Mouse (Mus musculus) ES-Bruce4 (cell line): ENCODE results near the gene Tctn3.

Source experiments
- CTCF ChIP-seq: IDR thresholded peaks from one replicate; pipeline ENCODE4 v1.8.1; 2011; ENCODE audit warnings: low read depth, low read length
- EP300 ChIP-seq: IDR thresholded peaks from 2 replicates; pipeline ENCODE4 v1.6.1; 2011; ENCODE audit warnings: low read depth, low read length; ENCODE audit not compliant: insufficient read depth
- POLR2A ChIP-seq: IDR thresholded peaks from one replicate; pipeline ENCODE4 v1.8.1; 2011; ENCODE audit warnings: low read length; ENCODE audit not compliant: insufficient read depth

- TF ChIP-seq CTCF (no peak), POLR2A (no peak), EP300 (no peak)
Observed at GRCm38 (mm10) chr19:40658281-40658680, 46.2 kb upstream of the Tctn3 start.
